Mouse (Mus musculus) midbrain, embryonic 14.5 days (tissue): ENCODE measurements around the gene Rfc2. TPM values are rescaled to one million over a fixed set of nuclear protein-coding genes. Genes with fewer than 3 reads are reported as not detected.

ENCODE experiments used
- ATAC-seq: fragments of 200-750 bp; cut with Nextera tagmentation; 2 replicates; pipeline ENCODE4 v1.8.0; 2017; ENCODE audit warnings: moderate number of reproducible peaks, moderate library complexity; ENCODE audit not compliant: low FRiP score, low TSS enrichment
- DNase-seq: peaks from one replicate; pipeline ENCODE4 v3.0.0-alpha.2; 2015
- H3K27ac ChIP-seq: fragments of 300-500 bp; sonication (generic); replicated peaks from 2 replicates; pipeline ENCODE4 v1.5.1; 2014; ENCODE audit warnings: mild to moderate bottlenecking, low read depth, low read length, moderate library complexity
- H3K27me3 ChIP-seq: fragments of 300-500 bp; sonication (generic); 2 replicates; pipeline ENCODE4 v1.6.1; 2014; ENCODE audit warnings: low read length, control low read depth, mixed read lengths; ENCODE audit not compliant: control insufficient read depth, insufficient read depth
- H3K36me3 ChIP-seq: fragments of 300-500 bp; sonication (generic); 2 replicates; pipeline ENCODE4 v1.6.1; 2014; ENCODE audit warnings: low read length, control low read depth; ENCODE audit not compliant: control insufficient read depth, insufficient read depth
- H3K4me1 ChIP-seq: fragments of 300-500 bp; sonication (generic); 2 replicates; pipeline ENCODE4 v1.6.1; 2014; ENCODE audit warnings: mild to moderate bottlenecking, antibody characterized with exemption, low read length, control low read depth; ENCODE audit not compliant: control insufficient read depth, insufficient read depth
- H3K4me2 ChIP-seq: fragments of 300-500 bp; sonication (generic); 2 replicates; pipeline ENCODE4 v1.6.1; 2014; ENCODE audit warnings: mild to moderate bottlenecking, low read length, moderate library complexity
- H3K4me3 ChIP-seq: fragments of 300-500 bp; sonication (generic); replicated peaks from 2 replicates; pipeline ENCODE4 v1.5.1; 2014; ENCODE audit warnings: low read depth, low read length
- H3K9ac ChIP-seq: fragments of 300-500 bp; sonication (generic); replicated peaks from 2 replicates; pipeline ENCODE4 v1.6.1; 2014; ENCODE audit warnings: mild to moderate bottlenecking, low read length, moderate library complexity
- H3K9me3 ChIP-seq: fragments of 300-500 bp; sonication (generic); 2 replicates; pipeline ENCODE4 v1.6.1; 2016; ENCODE audit warnings: low read length, control low read depth, mixed read lengths; ENCODE audit not compliant: control insufficient read depth
- WGBS: fragments of 180-500 bp; shearing (Covaris S2); extraction: QIAGEN DNeasy Blood & Tissue Kit; methylation state at CpG from one replicate; pipeline ENCODE4 v1.1.7; 2014; 5-methylcytosine and 5-hydroxymethylcytosine counted together
- polyA plus RNA-seq: library from polyadenylated mRNA; unstranded; fragments of >200 nt; fragmentation: Nextera tagmentation; extraction: Ambion mirVana; gene quantifications from 2 replicates; pipeline ENCODE4 v1.2.1, GENCODE M21; 2014

Rfc2 gene
- polyA plus RNA-seq, 1 experiment from 2014 or later, result 191 TPM

DNA sequence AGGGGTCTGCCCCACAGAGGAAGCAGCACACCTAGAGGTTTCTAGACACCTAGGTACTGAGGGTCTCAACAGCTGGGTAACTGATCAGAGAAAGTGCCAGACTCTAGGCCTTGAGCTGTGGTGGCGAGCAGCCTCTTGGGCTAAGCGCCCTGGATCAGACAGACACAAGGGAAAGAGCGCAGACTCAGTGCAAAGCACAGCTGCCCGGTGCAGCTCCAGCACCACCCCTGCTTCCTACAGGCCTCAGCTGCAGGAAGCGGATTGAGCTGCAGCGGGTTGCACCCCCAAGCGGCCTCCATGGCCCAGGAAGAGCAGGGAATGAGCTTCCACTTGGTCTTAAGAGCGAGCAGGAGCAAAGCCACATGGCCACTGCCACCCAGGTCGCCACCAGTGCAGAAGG, 39.3 kb downstream of the Rfc2 start:
- H3K4me2 ChIP-seq, result no peak overlapping the region
- peaks cover 88% of the 10 kb centered on the region for H3K36me3 ChIP-seq
- no peak overlapping the region for H3K9ac ChIP-seq
- 95% methylated on average over 9 of the region's 9 CpGs for WGBS
- H3K9me3 ChIP-seq, result no peaks in the 10 kb centered on the region
- DNase-seq (no peak), ATAC-seq (no peak)
- H3K4me3 ChIP-seq, result no peak overlapping the region
- H3K27ac ChIP-seq, result no peak overlapping the region
- H3K27me3 ChIP-seq, result no peaks in the 10 kb centered on the region
- H3K4me1 ChIP-seq, result no peaks in the 10 kb centered on the region

DNA sequence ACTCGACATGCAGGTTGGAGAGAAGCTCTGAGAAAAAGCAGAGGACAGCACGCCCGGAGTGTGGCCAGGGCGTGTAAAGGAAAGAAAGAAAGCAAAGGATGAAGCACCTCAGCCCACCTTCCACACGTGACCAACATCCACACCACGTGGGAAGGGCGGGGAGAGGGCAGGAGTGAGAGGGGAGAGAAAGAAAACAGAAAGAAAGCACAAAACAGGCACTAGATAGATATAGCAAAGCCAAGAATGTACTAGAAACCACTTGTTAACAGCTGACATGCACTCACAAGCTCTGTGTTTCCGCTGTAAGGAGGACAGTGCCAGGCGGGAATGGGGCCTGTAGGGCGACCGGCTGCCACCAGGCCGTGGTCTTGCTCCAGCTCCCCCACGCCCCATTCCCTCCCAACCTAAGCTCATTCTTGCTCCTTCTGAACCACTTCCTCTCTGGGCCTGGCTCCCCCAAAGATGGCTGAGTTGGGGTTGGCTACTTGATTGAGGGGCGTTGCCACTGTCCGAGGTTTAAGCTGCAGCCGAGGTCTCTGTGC, 40.0 kb downstream of the Rfc2 start:
- no peaks in the 10 kb centered on the region for H3K9me3 ChIP-seq
- no peak overlapping the region for H3K27ac ChIP-seq
- ATAC-seq (no peak), DNase-seq (no peak)
- no peak overlapping the region for H3K4me2 ChIP-seq
- H3K27me3 ChIP-seq, result no peaks in the 10 kb centered on the region
- peaks cover 90% of the 10 kb centered on the region for H3K36me3 ChIP-seq
- no peaks in the 10 kb centered on the region for H3K4me1 ChIP-seq
- no peak overlapping the region for H3K9ac ChIP-seq
- no peak overlapping the region for H3K4me3 ChIP-seq
- 93% methylated on average over 16 of the region's 16 CpGs for WGBS

DNA sequence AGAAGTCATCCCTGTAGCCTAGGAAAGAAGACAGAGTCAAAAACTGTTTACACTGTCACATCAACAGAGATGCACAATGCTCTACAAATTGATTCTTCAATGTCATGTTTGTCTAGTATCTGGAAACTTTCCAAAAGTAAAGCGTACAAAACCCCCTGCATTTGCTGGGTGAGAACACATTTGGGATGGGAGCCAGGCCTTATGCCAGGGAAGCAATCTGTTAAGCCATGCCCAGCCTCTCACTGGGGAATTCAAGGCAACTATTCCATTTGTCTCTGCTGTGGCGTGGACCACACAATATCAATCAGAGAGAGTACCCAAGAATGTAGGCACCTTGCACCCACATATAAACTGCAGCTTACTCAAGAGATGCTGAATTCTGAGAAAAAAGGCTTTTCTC, 40.9 kb downstream of the Rfc2 start:
- no peaks in the 10 kb centered on the region for H3K4me1 ChIP-seq
- ATAC-seq, result no peak
- no peaks in the 10 kb centered on the region for H3K27me3 ChIP-seq
- 78% methylated on average over 2 of the region's 2 CpGs for WGBS
- H3K27ac ChIP-seq, result no peak overlapping the region
- H3K4me3 ChIP-seq, result no peak overlapping the region
- H3K4me2 ChIP-seq, result no peak overlapping the region
- no peaks in the 10 kb centered on the region for H3K9me3 ChIP-seq
- DNase-seq, result peak; percentile 63
- no peak overlapping the region for H3K9ac ChIP-seq
- peaks cover 98% of the 10 kb centered on the region for H3K36me3 ChIP-seq

DNA sequence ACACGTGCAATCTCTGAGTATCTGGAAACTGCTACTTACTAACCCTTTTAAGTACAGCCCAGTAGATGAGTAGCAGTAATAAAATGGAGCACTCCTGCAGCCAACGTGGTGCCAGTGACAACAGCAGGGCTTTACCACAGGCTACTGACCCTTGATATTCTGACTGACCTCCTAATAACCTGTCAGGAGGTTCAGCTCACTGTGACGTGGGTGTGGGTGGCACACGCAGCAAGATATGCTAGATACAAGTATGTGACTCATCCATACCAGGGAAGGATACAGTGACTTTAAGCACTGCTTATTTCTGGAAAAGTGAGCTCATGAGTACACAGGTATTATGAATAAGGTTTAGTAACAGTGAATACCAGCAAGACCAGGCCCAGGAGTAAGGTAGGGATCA, 48.3 kb downstream of the Rfc2 start:
- 92% methylated on average over 4 of the region's 4 CpGs for WGBS
- Histone ChIP-seq H3K4me3 (no peak overlapping the region), H3K36me3 (peaks cover 45% of the 10 kb centered on the region), H3K4me1 (no peaks in the 10 kb centered on the region), H3K27me3 (no peaks in the 10 kb centered on the region), H3K9ac (no peak overlapping the region), H3K4me2 (no peak overlapping the region), H3K27ac (no peak overlapping the region), H3K9me3 (no peaks in the 10 kb centered on the region)
- ATAC-seq (no peak), DNase-seq (no peak)

DNA sequence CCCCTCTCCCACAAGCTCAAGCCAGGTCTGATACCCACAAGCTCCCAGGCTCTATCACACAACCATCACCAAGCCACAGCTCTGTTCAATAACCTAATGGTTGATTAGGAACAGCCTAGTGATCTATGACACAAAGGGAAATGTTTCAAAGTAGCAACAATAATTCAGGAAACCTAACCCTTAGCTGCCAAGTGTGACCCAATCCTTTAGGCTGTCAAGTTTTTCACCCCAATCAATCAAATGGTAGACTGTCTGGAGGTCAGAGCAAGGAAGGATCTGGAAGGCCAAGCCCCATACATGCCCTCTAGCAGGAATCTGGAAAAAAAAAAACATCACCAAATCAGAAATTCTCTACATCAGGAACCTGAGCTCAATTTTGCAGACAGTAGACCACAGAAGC, 49.7 kb downstream of the Rfc2 start:
- ATAC-seq, result no peak
- no peak for DNase-seq

DNA sequence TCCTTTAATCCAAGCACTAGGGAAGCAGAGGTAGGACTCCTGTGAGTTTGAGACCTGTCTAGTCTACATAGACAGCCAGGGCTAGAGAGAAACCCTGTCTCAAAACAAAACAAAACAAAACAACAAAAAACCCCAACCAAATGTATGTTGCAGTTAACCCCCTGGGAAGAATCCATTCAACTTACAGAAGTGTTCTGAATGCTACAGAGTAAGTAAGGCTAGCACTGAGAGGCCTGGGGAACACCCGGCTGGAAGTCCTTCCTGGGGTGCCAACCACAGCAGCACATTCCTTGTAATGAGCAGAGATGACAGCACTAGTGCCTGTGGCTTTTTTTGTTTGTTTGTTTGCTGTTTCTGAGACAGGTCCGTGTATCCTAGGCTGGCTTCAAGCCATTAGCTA, 51.7 kb downstream of the Rfc2 start:
- Histone ChIP-seq H3K9me3 (no peaks in the 10 kb centered on the region), H3K4me2 (no peak overlapping the region), H3K9ac (no peak overlapping the region), H3K27ac (no peak overlapping the region), H3K4me1 (peaks cover 4% of the 10 kb centered on the region), H3K27me3 (no peaks in the 10 kb centered on the region), H3K4me3 (no peak overlapping the region), H3K36me3 (peaks cover 27% of the 10 kb centered on the region; the same call in 1 of the 2 replicates)
- no peak for ATAC-seq
- WGBS, result 67% methylated on average over 2 of the region's 2 CpGs
- DNase-seq, result no peak

More for the DNA sequence above, 49.7 kb downstream of the Rfc2 start:
- Histone ChIP-seq H3K4me1 (no peaks in the 10 kb centered on the region), H3K36me3 (peaks cover 40% of the 10 kb centered on the region), H3K9me3 (no peaks in the 10 kb centered on the region), H3K9ac (no peak overlapping the region), H3K4me2 (no peak overlapping the region), H3K4me3 (no peak overlapping the region), H3K27ac (no peak overlapping the region), H3K27me3 (no peaks in the 10 kb centered on the region)

DNA sequence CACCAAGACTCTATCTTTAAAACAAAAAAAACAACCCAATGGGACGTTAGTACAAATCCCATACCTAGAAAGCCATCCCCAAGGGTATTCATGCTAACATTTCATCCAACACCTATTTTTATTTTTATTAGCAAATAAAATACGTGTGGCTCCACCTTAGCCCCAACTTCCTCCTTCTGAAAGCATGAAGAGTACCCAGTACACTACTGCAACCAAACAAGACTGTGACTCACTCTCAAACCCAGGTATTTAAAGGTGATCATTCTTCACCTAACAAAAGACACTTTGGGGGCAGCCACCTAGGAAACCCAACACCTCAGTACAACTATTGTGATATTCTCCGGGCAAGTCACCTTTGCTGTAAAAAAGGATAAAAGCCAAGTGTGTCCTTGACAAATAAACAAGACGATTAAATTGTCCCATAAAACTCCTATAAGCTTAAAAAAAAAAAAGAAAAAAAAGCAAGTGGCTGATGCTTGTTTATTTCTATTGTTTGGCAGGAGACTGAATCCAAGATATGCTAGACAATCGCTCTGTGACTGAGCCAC, 56.7 kb downstream of the Rfc2 start:
- DNase-seq (no peak), ATAC-seq (no peak)
- Histone ChIP-seq H3K9me3 (no peaks in the 10 kb centered on the region), H3K36me3 (peaks cover 20% of the 10 kb centered on the region; the same call in 1 of the 2 replicates), H3K4me1 (peaks cover 11% of the 10 kb centered on the region), H3K27ac (peak overlapping the region; percentile 93), H3K27me3 (no peaks in the 10 kb centered on the region), H3K4me2 (peak overlapping the region; percentile 90), H3K4me3 (peak overlapping the region; percentile 97), H3K9ac (peak overlapping the region; percentile 97)
- 40% methylated on average over 5 of the region's 5 CpGs for WGBS

DNA sequence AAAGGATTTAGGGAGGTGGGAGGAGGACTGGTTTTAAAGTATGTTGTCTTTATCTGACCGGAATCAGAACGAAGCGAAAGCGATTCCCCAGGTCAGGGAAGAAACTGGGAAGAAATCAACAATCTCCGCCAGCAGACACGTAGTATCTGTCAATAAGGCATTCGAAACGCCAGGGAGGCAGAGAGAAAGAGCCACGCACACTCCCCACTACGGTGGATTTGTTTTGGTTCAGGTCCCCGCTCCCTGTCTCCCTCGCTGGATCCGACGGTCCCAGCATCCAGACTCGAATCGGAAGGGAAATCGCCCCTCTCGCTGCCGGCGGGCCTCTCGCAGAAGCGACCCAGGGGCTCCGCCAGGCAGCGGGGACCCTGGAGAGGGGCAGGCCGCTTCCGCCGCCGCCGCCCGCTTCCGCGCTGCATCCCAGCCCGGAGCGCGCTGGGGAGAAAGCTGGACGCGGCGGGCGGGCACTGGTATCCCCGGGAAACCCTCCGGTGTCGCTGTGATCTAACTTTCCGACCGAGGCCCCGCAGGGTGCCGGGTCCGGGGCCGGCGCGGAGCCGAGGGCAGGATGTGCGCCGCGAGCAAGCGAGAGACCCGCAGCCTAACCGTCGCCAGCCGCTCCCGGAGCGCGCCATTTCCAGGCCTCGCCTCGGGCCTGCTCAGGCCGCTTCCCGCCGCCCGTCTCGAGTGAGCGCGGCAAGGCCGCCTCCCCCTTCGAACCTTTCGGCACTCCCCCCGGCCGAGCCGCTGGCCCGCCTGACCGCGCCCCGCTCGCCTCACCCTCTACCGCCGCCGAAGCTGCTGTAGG, 57.5 kb downstream of the Rfc2 start:
- under 1% methylated on average over 82 of the region's 85 CpGs for WGBS
- peak; percentile 77 for ATAC-seq
- DNase-seq, result no peak

More for the DNA sequence above, 57.5 kb downstream of the Rfc2 start:
- H3K9me3 ChIP-seq, result no peaks in the 10 kb centered on the region
- H3K4me1 ChIP-seq, result peaks cover 11% of the 10 kb centered on the region
- peaks cover 16% of the 10 kb centered on the region; the same call in 1 of the 2 replicates for H3K36me3 ChIP-seq
- no peaks in the 10 kb centered on the region for H3K27me3 ChIP-seq
- H3K4me2 ChIP-seq, result peak overlapping the region; percentile 90
- H3K9ac ChIP-seq, result peak overlapping the region; percentile 97
- peak overlapping the region; percentile 97 for H3K4me3 ChIP-seq
- H3K27ac ChIP-seq, result peak overlapping the region; percentile 93
